Comparison of ENCODE assay signal across 23 mouse cellular contexts in the genomic region with DNA sequence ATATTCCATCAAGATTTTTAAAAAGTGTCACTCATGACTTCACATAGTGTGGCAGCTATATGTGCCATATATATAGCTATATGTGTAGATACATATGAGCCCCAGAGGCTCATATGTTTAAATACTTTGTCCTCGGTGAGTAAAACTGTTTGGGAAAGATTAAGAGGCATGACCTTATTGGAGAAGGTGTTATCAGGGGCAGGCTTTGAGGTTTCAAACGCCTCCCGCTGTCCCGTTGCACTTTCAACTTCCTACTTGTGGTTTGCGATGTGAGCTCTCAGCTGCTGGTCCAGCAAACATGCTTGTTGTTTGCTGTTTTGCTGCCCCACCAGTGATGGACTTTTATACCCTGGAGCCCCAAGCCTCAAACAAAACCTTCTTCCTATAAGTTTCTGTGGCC. TPM values are rescaled to one million over a fixed set of nuclear protein-coding genes. Genes with fewer than 3 reads are reported as not detected.
DNase-seq lines count a peak whose midpoint lies in the region; ATAC-seq and TF ChIP-seq lines count a peak whose summit lies in the region.
"Had no signal": no experiment of that assay in that cellular context is flagged by ENCODE, and none has a peak within 500 bp of the region (broad histone marks: within the 10 kb centered on the region; RNA-seq: fewer than 3 reads in every experiment).

No protein-coding gene starts in this region.

- no peak overlapping the region for H3K27ac ChIP-seq in liver, embryonic 12.5 days
- H3K27ac ChIP-seq in liver, postnatal 0 days (ENCODE audit: low read depth), result no peak overlapping the region
- H3K27ac ChIP-seq: embryonic facial prominence, embryonic 15.5 days; forebrain, embryonic 15.5 days; heart, embryonic 13.5 days; hindbrain, embryonic 12.5 days had no signal

- no peak overlapping the region for H3K9ac ChIP-seq in liver, embryonic 12.5 days
- no peak overlapping the region for H3K9ac ChIP-seq in liver, postnatal 0 days (replicated peaks)
- H3K9ac ChIP-seq: embryonic facial prominence, embryonic 15.5 days; forebrain, embryonic 15.5 days; heart, embryonic 13.5 days; hindbrain, embryonic 12.5 days had no signal

- H3K27me3 ChIP-seq in liver, embryonic 12.5 days (replicated peaks), result no peaks in the 10 kb centered on the region
- no peaks in the 10 kb centered on the region for H3K27me3 ChIP-seq in liver, postnatal 0 days (ENCODE audit: insufficient read depth, low read length)
- H3K27me3 ChIP-seq: embryonic facial prominence, embryonic 15.5 days; forebrain, embryonic 15.5 days; heart, embryonic 13.5 days; hindbrain, embryonic 12.5 days had no signal

- H3K4me1 ChIP-seq in liver, embryonic 12.5 days, result peaks cover 3% of the 10 kb centered on the region; the same call in 1 of the 2 replicates
- no peaks in the 10 kb centered on the region for H3K4me1 ChIP-seq in liver, postnatal 0 days (ENCODE audit: insufficient read depth)
- H3K4me1 ChIP-seq: embryonic facial prominence, embryonic 15.5 days; forebrain, embryonic 15.5 days; heart, embryonic 13.5 days; hindbrain, embryonic 12.5 days had no signal

- no peak for TF ChIP-seq CTCF in liver, postnatal 0 days (IDR thresholded peaks at IDR 0.05; ENCODE audit: low read depth)

- no peak overlapping the region for H3K4me2 ChIP-seq in liver, embryonic 12.5 days
- H3K4me2 ChIP-seq in liver, postnatal 0 days (ENCODE audit: low read depth, low read length), result no peak overlapping the region
- H3K4me2 ChIP-seq: embryonic facial prominence, embryonic 15.5 days; forebrain, embryonic 15.5 days; heart, embryonic 13.5 days; hindbrain, embryonic 12.5 days had no signal

- H3K4me3 ChIP-seq in liver, embryonic 12.5 days, result no peak overlapping the region
- no peak overlapping the region for H3K4me3 ChIP-seq in liver, postnatal 0 days (ENCODE audit: low read depth, low read length)
- H3K4me3 ChIP-seq: embryonic facial prominence, embryonic 15.5 days; forebrain, embryonic 15.5 days; heart, embryonic 13.5 days; hindbrain, embryonic 12.5 days had no signal

- ATAC-seq in liver, embryonic 12.5 days, result no peak
- ATAC-seq in granulocyte monocyte progenitor cell, adult 5-6 weeks (replicated peaks; ENCODE audit: poor library complexity, severe bottlenecking), result peak; percentile 76
- no peak for ATAC-seq in liver, postnatal 0 days
- ATAC-seq in megakaryocyte-erythroid progenitor cell, adult 5-6 weeks (replicated peaks; ENCODE audit: low FRiP score, low TSS enrichment, poor library complexity, severe bottlenecking), result peak; percentile 85
- no peak for ATAC-seq in cerebellum, adult (ENCODE audit: insufficient number of reproducible peaks, low FRiP score, low TSS enrichment)
- ATAC-seq: forebrain, embryonic 15.5 days; hindbrain, embryonic 16.5 days; inflammation-experienced regulatory T-cells, adult 6 months; intestine, postnatal 0 days had no signal

- H3K36me3 ChIP-seq in liver, embryonic 12.5 days, result no peaks in the 10 kb centered on the region
- H3K36me3 ChIP-seq in liver, postnatal 0 days (replicated peaks; ENCODE audit: insufficient read depth, low read length), result no peaks in the 10 kb centered on the region
- H3K36me3 ChIP-seq: embryonic facial prominence, embryonic 15.5 days; forebrain, embryonic 15.5 days; heart, embryonic 13.5 days; hindbrain, embryonic 12.5 days had no signal

- DNase-seq in liver, result peak; percentile 14
- DNase-seq in liver, postnatal 0 days, result no peak
- no peak for DNase-seq in gastrocnemius, postnatal 10 days
- DNase-seq in adrenal gland, adult (ENCODE audit: inconsistent age in 2 of 2, low spot score in 1 of 2), result no peak
- DNase-seq: adrenal gland, postnatal 25 days; cerebellum, adult 11 months; cerebellum, adult 8-10 months; embryo, embryonic 11 days; gastrocnemius, postnatal 25 days; heart, adult 11 months; heart, postnatal 36 days had no signal

- peaks cover 9% of the 10 kb centered on the region; the same call in 1 of the 2 replicates for H3K9me3 ChIP-seq in liver, embryonic 12.5 days (replicated peaks)
- no peaks in the 10 kb centered on the region for H3K9me3 ChIP-seq in liver, postnatal 0 days (ENCODE audit: low read length)
- H3K9me3 ChIP-seq: embryonic facial prominence, embryonic 15.5 days had no signal

- 16% methylated on average over 5 of the region's 5 CpGs for WGBS in liver, embryonic 12.5 days (ENCODE audit: insufficient replicate concordance)
- WGBS in liver, postnatal 0 days (ENCODE audit: insufficient replicate concordance), result 17% methylated on average over 5 of the region's 5 CpGs

- 0 out of 2 replicates have a peak, but pooled peaks have one; percentile 56 for TF ChIP-seq EP300 in liver, postnatal 0 days (IDR thresholded peaks at IDR 0.05; ENCODE audit: low read depth)

RNA-seq across cellular contexts. Expression of gene Tmem215, which starts 40.1 kb away (rescaled TPM):
- polyA plus RNA-seq in liver, embryonic 12.5 days (2016; fragmentation: Nextera tagmentation; extraction: Ambion mirVana), result 0.12 and 0.35 TPM in 2 replicates
- 1.8 and 2.7 TPM in 2 replicates for total RNA-seq in granulocyte monocyte progenitor cell, adult 5-6 weeks (2014; fragmentation: Nextera tagmentation)
- 0.41 and 0.78 TPM in 2 replicates for total RNA-seq in granulocyte monocyte progenitor cell, adult 5-6 weeks (2017)
- polyA plus RNA-seq in liver, postnatal 0 days (2015; fragmentation: Nextera tagmentation; extraction: Ambion mirVana), result 0.07 TPM in 2 replicates
- not detected in 2 replicates for total RNA-seq in megakaryocyte-erythroid progenitor cell, adult 5-6 weeks (2014; fragmentation: Nextera tagmentation)
- not detected in 2 replicates for total RNA-seq in megakaryocyte-erythroid progenitor cell, adult 5-6 weeks (2017)
- not detected for total RNA-seq in gastrocnemius, postnatal 10 days (2021)
- total RNA-seq: adrenal gland, postnatal 25 days; CH12.LX; gastrocnemius, postnatal 25 days; heart, postnatal 36 days had no signal

Comparison
In these comparisons a context has a peak if more than half of its experiments do, and no peak if none do; other contexts are left out.
1. ATAC-seq: peak in granulocyte monocyte progenitor cell, adult 5-6 weeks (single experiment) and megakaryocyte-erythroid progenitor cell, adult 5-6 weeks (single experiment); none in liver, embryonic 12.5 days (single experiment), liver, postnatal 0 days (single experiment) and cerebellum, adult (single experiment).